In the genomic region with DNA sequence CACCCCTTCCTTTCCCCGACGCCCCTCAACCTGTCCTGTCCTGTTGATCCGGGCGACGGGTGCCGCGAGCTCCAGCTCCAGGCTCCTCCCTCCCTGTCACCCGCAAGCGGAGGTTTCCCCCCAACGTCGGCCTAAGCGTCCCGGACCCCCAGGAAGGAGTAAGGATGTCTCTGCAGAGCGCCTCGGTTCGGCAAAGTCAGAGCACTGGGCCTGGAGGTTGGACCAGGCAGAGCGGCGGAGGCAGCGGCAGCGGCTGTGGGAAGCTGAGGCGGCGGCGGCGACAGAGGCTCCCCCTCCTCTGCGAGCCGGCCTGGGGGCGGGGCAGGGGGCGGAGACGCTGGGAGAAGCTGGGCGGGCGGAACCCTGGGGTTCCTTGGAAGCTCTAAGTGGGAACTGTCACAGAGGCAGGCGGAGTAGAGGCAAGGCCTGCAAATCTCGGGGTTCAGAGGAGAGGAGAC, we compare ENCODE assay signal across 9 mouse cellular contexts. TPM values are rescaled to one million over a fixed set of nuclear protein-coding genes. Genes with fewer than 3 reads are reported as not detected.
A peak's percentile ranks its signal among the peaks of the same experiment; 100 is the strongest.
DNase-seq lines count a peak whose midpoint lies in the region; ATAC-seq and TF ChIP-seq lines count a peak whose summit lies in the region.
"Had no signal": no experiment of that assay in that cellular context is flagged by ENCODE, and none has a peak within 500 bp of the region (broad histone marks: within the 10 kb centered on the region; RNA-seq: fewer than 3 reads in every experiment).

No protein-coding gene starts in this region.

- peaks cover 24% of the 10 kb centered on the region for H3K9me3 ChIP-seq in CH12.LX (replicated peaks; ENCODE audit: low read length)
- H3K9me3 ChIP-seq in forebrain, embryonic 15.5 days, result no peaks in the 10 kb centered on the region
- H3K9me3 ChIP-seq in lung, embryonic 14.5 days (ENCODE audit: low read depth, low read length), result no peaks in the 10 kb centered on the region

- no peaks in the 10 kb centered on the region for H3K79me2 ChIP-seq in CH12.LX (replicated peaks; ENCODE audit: control insufficient read depth, extremely low read depth, insufficient read depth, poor library complexity, severe bottlenecking)

- TF ChIP-seq POLR2A in CH12.LX (IDR thresholded peaks at IDR 0.05; ENCODE audit: low read depth, low read length), result no peak

- peaks cover 45% of the 10 kb centered on the region for H3K27me3 ChIP-seq in CH12.LX (replicated peaks)
- peaks cover 19% of the 10 kb centered on the region for H3K27me3 ChIP-seq in forebrain, embryonic 15.5 days
- peaks cover 45% of the 10 kb centered on the region for H3K27me3 ChIP-seq in lung, embryonic 14.5 days (ENCODE audit: insufficient read depth, low read length)

- H3K4me1 ChIP-seq in CH12.LX (ENCODE audit: control insufficient read depth in 1 of 2, insufficient read depth in 2 of 2), result peaks cover 12 to 50% of the 10 kb centered on the region in 2 experiments
- H3K4me1 ChIP-seq in forebrain, embryonic 15.5 days, result peaks cover 62% of the 10 kb centered on the region
- H3K4me1 ChIP-seq in lung, embryonic 14.5 days (ENCODE audit: insufficient read depth), result peaks cover 40% of the 10 kb centered on the region

- ATAC-seq in forebrain, embryonic 15.5 days (replicated peaks), result peak; percentile 18; the same call in 1 of the 2 replicates
- ATAC-seq in lung, embryonic 14.5 days (ENCODE audit: insufficient read depth), result peak; percentile 13; the same call in 1 of the 2 replicates

- no peak for TF ChIP-seq RAD21 in CH12.LX (IDR thresholded peaks at IDR 0.05; ENCODE audit: low read depth, low read length)

- no peak overlapping the region for H3K27ac ChIP-seq in CH12.LX (ENCODE audit: insufficient read depth, low read depth)
- peak overlapping the region; percentile 98 for H3K27ac ChIP-seq in forebrain, embryonic 15.5 days (replicated peaks)
- no peak overlapping the region for H3K27ac ChIP-seq in lung, embryonic 14.5 days (ENCODE audit: low read depth)

- in situ Hi-C loops in CH12.LX (cut with MboI; ENCODE audit: low pct_ligation_motif_present, low pct_unique_long_range_greater_than_20kb, low sequenced_read_pairs), result loop anchor here (5.0 kb wide), 1 partner anchor 75 kb away; a partner anchor contains a TSS

- TF ChIP-seq EP300 in CH12.LX (IDR thresholded peaks at IDR 0.05; ENCODE audit: low read length), result no peak

- dilution Hi-C loops in CH12.LX (cut with MboI; ENCODE audit: extremely low pct_ligation_motif_present, extremely low pct_unique_long_range_greater_than_20kb, low sequenced_read_pairs), result no loop called here

- no peak for DNase-seq in CH12.LX (ENCODE audit: extremely low read depth)
- peak; percentile 64 for DNase-seq in adrenal gland, postnatal 4 days (ENCODE audit: low spot score in 2 of 2)
- peak; percentile 85 for DNase-seq in heart, postnatal 25 days (ENCODE audit: low spot score)
- DNase-seq in layer of hippocampus, adult 18-20 months (ENCODE audit: low spot score in 2 of 2), result peak; percentile 75 to 80
- peak; percentile 88 for DNase-seq in lung, embryonic 14.5 days
- peak; percentile 78 for DNase-seq in ovary, adult 18-20 months (ENCODE audit: low spot score)
- peak; percentile 86 for DNase-seq in thymus, postnatal 14 days

- H3K4me2 ChIP-seq in CH12.LX (ENCODE audit: insufficient read depth, low read depth, poor library complexity, severe bottlenecking), result peak overlapping the region; percentile 72
- peak overlapping the region; percentile 98 for H3K4me2 ChIP-seq in forebrain, embryonic 15.5 days (replicated peaks)
- H3K4me2 ChIP-seq in lung, embryonic 14.5 days, result peak overlapping the region; percentile 97

- H3K36me3 ChIP-seq in CH12.LX (replicated peaks in 1 of 2; ENCODE audit: control insufficient read depth in 1 of 2, insufficient read depth in 1 of 2, low read length in 1 of 2), result no peaks in the 10 kb centered on the region
- H3K36me3 ChIP-seq in forebrain, embryonic 15.5 days, result no peaks in the 10 kb centered on the region
- H3K36me3 ChIP-seq in lung, embryonic 14.5 days (ENCODE audit: insufficient read depth), result no peaks in the 10 kb centered on the region

- H3K4me3 ChIP-seq in CH12.LX (replicated peaks in 1 of 3; ENCODE audit: low read depth in 2 of 3, low read length in 2 of 3, poor library complexity in 1 of 3), result peak overlapping the region; percentile 39 to 57 (median 42)
- H3K4me3 ChIP-seq in forebrain, embryonic 15.5 days, result peak overlapping the region; percentile 68
- peak overlapping the region; percentile 52 for H3K4me3 ChIP-seq in lung, embryonic 14.5 days (ENCODE audit: low read depth, low read length)

- intact Hi-C loops in heart, postnatal 25 days (cut with DNase I), result loop anchor here (2.0 kb wide), 2 partner anchors 36 to 74 kb away; no protein-coding TSS in a partner anchor

- peak overlapping the region; percentile 27; the same call in 1 of the 2 replicates for H3K9ac ChIP-seq in CH12.LX (ENCODE audit: insufficient read depth, low read depth)
- H3K9ac ChIP-seq in forebrain, embryonic 15.5 days (replicated peaks), result peak overlapping the region; percentile 76
- H3K9ac ChIP-seq in lung, embryonic 14.5 days, result peak overlapping the region; percentile 55

- TF ChIP-seq CTCF in CH12.LX (conservative IDR thresholded peaks at IDR 0.05 in 1 of 2, IDR thresholded peaks at IDR 0.05 in 1 of 2; ENCODE audit: low read depth in 2 of 2, low read length in 2 of 2), result no peak
- no peak for TF ChIP-seq CTCF in lung, embryonic 14.5 days (IDR thresholded peaks at IDR 0.05; ENCODE audit: low read depth)

- under 1% methylated on average over 33 of the region's 33 CpGs for WGBS in forebrain, embryonic 15.5 days
- WGBS in lung, embryonic 14.5 days, result 0% methylated on average over 32 of the region's 33 CpGs

TF ChIP-seq in CH12.LX, 34 proteins besides CTCF, POLR2A, EP300 and RAD21:
- TF ChIP-seq MEF2A (IDR thresholded peaks at IDR 0.05; ENCODE audit: borderline replicate concordance, low read depth, low read length) (no peak), SIN3A (IDR thresholded peaks at IDR 0.05; ENCODE audit: low read length) (peak; percentile 28; the same call in 1 of the 2 replicates)
TF ChIP-seq in CH12.LX: peak in this region for 1.

RNA-seq across cellular contexts. Expression of a gene that starts 1.0 kb away (rescaled TPM):
- total RNA-seq in CH12.LX (2012; rRNA removed) (0.92 and 0.93 TPM in 2 replicates), CH12.LX (2014; rRNA removed) (1.6 and 1.8 TPM in 2 replicates)
- polyA plus RNA-seq in CH12.LX (2012; ENCODE audit: insufficient read length, low read depth), result 3.7 and 3.9 TPM in 2 replicates
- 1 to 10 TPM; 3.4 to 4.8 TPM for total RNA-seq in adrenal gland, postnatal 4 days (2021)
- polyA plus RNA-seq in forebrain, embryonic 15.5 days (2015; fragmentation: Nextera tagmentation; extraction: Ambion mirVana), result 6.2 and 6.7 TPM in 2 replicates
- total RNA-seq in heart, postnatal 25 days (2021), result 1 to 10 TPM; 2.2 to 2.4 TPM
- 10 to 100 TPM; 27.4 to 27.6 TPM for total RNA-seq in layer of hippocampus, adult 18-20 months (2021)
- 1.6 TPM in 2 replicates for polyA plus RNA-seq in lung, embryonic 14.5 days (2014; fragmentation: Nextera tagmentation; extraction: Ambion mirVana)

RNA-seq across cellular contexts. Expression of a gene that starts 2.7 kb away (rescaled TPM):
- total RNA-seq in CH12.LX (2012; rRNA removed) (0.08 TPM in 2 replicates), CH12.LX (2014; rRNA removed) (not detected in 2 replicates)
- polyA plus RNA-seq in CH12.LX (2012; ENCODE audit: insufficient read length, low read depth), result 0.16 TPM in 1 of 2 replicates, not detected in the other
- total RNA-seq in adrenal gland, postnatal 4 days (2021), result 1 to 10 TPM in 1 of 2 experiments, under 1 TPM in 1; 0.76 to 1.4 TPM
- 0.61 and 0.98 TPM in 2 replicates for polyA plus RNA-seq in forebrain, embryonic 15.5 days (2015; fragmentation: Nextera tagmentation; extraction: Ambion mirVana)
- under 1 TPM; 0.26 to 0.45 TPM for total RNA-seq in heart, postnatal 25 days (2021)
- not detected for total RNA-seq in layer of hippocampus, adult 18-20 months (2021)
- polyA plus RNA-seq in lung, embryonic 14.5 days (2014; fragmentation: Nextera tagmentation; extraction: Ambion mirVana), result 4.3 and 5.0 TPM in 2 replicates

RNA-seq across cellular contexts. Expression of a gene that starts 6.9 kb away (rescaled TPM):
- total RNA-seq in CH12.LX (2012; rRNA removed) (2.1 and 2.2 TPM in 2 replicates), CH12.LX (2014; rRNA removed) (1.9 TPM in 2 replicates)
- polyA plus RNA-seq in CH12.LX (2012; ENCODE audit: insufficient read length, low read depth), result 5.9 and 6.6 TPM in 2 replicates
- 1 to 10 TPM; 3.6 to 4.0 TPM for total RNA-seq in adrenal gland, postnatal 4 days (2021)
- polyA plus RNA-seq in forebrain, embryonic 15.5 days (2015; fragmentation: Nextera tagmentation; extraction: Ambion mirVana), result 1.2 and 1.4 TPM in 2 replicates
- 1 to 10 TPM; 4.8 to 5.0 TPM for total RNA-seq in heart, postnatal 25 days (2021)
- total RNA-seq in layer of hippocampus, adult 18-20 months (2021), result 1 to 10 TPM in 1 of 2 experiments, under 1 TPM in 1; 0.52 to 1.0 TPM
- 12.1 and 14.6 TPM in 2 replicates for polyA plus RNA-seq in lung, embryonic 14.5 days (2014; fragmentation: Nextera tagmentation; extraction: Ambion mirVana)

RNA-seq across cellular contexts. Expression of a gene that starts 12.4 kb away (rescaled TPM):
- total RNA-seq in CH12.LX (2012; rRNA removed) (not detected in 2 replicates), CH12.LX (2014; rRNA removed) (not detected in 2 replicates)
- polyA plus RNA-seq in CH12.LX (2012; ENCODE audit: insufficient read length, low read depth), result not detected in 2 replicates
- not detected for total RNA-seq in adrenal gland, postnatal 4 days (2021)
- polyA plus RNA-seq in forebrain, embryonic 15.5 days (2015; fragmentation: Nextera tagmentation; extraction: Ambion mirVana), result not detected in 2 replicates
- total RNA-seq in heart, postnatal 25 days (2021), result not detected
- not detected for total RNA-seq in layer of hippocampus, adult 18-20 months (2021)
- not detected in 2 replicates for polyA plus RNA-seq in lung, embryonic 14.5 days (2014; fragmentation: Nextera tagmentation; extraction: Ambion mirVana)
- polyA plus RNA-seq: frontal cortex, adult 2 months had no signal

RNA-seq across cellular contexts. Expression of a gene that starts 15.6 kb away (rescaled TPM):
- total RNA-seq in CH12.LX (2012; rRNA removed) (not detected in 2 replicates), CH12.LX (2014; rRNA removed) (not detected in 2 replicates)
- polyA plus RNA-seq in CH12.LX (2012; ENCODE audit: insufficient read length, low read depth), result not detected in 2 replicates
- total RNA-seq in adrenal gland, postnatal 4 days (2021), result not detected
- not detected in 2 replicates for polyA plus RNA-seq in forebrain, embryonic 15.5 days (2015; fragmentation: Nextera tagmentation; extraction: Ambion mirVana)
- total RNA-seq in heart, postnatal 25 days (2021), result not detected
- total RNA-seq in layer of hippocampus, adult 18-20 months (2021), result not detected
- polyA plus RNA-seq in lung, embryonic 14.5 days (2014; fragmentation: Nextera tagmentation; extraction: Ambion mirVana), result not detected in 2 replicates
- polyA plus RNA-seq: frontal cortex, adult 2 months had no signal

Comparison
In these comparisons a context has a peak if more than half of its experiments do, and no peak if none do; other contexts are left out.
1. RNA of a gene that starts 1.0 kb away (total RNA-seq): 27.4 to 27.6 TPM in layer of hippocampus, adult 18-20 months; 3.4 to 4.8 TPM in adrenal gland, postnatal 4 days, 2.2 to 2.4 TPM in heart, postnatal 25 days and 0.92 to 1.8 TPM in CH12.LX; every median in the first group is over 4 times any median in the second.
2. Peak in every context shown above with its lines, with median percentiles within 50 percentile points of each other: H3K4me2 ChIP-seq, H3K4me3 ChIP-seq and H3K9ac ChIP-seq.